Mouse (Mus musculus) cerebellum, adult (tissue): ENCODE data around the gene Gnai2.
A peak's percentile ranks its signal among the peaks of the same experiment; 100 is the strongest.

ENCODE experiments used
- ATAC-seq: cut with Nextera tagmentation; 2 replicates; pipeline ENCODE4 v1.9.2; 2017; ENCODE audit warnings: mild to moderate bottlenecking, moderate library complexity, mixed read lengths; ENCODE audit not compliant: insufficient number of reproducible peaks, low FRiP score, low TSS enrichment

The Gnai2 gene

DNA sequence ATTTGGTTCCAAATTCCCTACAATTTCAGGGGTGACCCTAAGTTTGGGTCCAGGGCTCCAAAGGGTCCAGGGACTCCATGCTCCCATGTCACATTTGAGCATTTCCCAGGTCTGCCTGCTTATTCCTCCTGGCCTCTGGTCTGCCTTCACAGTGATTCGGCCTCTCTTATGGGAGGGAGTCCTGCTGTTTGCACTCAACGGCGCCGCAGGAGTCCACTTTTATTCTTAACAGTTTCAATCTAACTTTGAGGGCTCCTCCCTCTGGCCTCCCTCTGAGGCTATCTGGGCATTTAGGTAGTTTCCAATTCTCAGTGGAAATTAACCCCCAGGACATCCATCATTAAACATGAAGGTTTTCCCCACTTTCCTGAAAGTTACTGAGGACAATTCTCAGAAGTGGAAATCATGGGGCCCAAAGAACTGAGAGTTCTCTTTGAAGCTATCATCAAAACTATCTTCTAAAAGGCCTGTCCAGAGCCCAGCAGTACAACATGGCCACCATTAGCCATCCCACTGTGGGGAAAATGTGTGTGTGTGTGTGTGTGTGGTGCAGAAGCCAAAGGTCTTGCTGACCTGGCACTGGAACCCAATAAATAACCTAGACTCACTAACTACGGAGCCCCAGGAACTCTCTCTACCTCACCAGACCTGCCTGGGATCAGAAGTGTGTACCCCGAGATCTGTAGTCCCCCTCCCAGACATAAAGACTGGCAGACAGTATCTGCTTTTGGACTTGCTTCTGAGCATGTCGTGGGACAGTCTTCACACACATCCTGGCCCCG is 40.7 kb downstream of the Gnai2 start:
- ATAC-seq = no peak

DNA sequence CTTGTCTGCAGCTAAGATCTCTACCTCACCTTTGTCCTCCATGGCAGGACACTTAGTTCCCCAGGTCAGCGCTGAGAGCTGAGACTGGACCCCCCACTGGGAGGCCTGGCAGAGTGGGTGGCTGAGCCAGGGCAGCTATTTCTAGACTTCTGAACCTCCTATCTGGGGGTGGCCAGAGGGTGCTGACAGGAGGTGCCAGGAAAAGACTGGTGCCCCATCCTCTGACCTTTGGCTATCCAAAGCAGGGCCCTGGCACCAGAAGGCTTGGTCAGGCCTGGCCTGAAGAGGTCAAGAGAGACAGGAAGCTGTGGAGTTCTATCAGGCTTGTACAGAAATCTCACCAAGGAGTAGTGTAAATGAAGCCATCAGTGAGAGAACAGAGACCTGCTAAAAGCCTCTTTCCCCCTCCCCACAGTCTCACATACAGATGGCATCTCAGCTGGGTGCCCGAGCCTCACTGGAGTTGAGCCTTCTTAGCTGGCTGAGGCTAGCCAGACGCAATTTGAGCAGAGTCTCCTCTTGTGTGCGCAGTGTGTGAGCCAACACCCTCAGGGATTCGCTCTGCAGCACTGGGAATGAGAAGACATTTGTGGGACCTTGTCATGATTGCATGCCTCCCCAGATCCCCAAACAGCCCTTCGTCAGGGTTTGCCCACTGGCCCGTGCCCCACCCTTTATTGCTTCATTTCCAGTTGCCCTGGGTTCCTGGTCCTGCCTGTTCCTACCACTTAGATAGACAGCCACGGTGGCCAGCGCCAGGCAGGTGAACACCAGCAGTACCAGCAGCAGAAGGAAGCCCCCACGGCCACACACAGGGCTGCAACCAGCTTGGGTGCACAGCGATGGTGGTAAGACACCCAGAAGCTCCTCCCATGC is 41.8 kb downstream of the Gnai2 start:
- peak; percentile 69; the same call in 1 of the 2 replicates for ATAC-seq

DNA sequence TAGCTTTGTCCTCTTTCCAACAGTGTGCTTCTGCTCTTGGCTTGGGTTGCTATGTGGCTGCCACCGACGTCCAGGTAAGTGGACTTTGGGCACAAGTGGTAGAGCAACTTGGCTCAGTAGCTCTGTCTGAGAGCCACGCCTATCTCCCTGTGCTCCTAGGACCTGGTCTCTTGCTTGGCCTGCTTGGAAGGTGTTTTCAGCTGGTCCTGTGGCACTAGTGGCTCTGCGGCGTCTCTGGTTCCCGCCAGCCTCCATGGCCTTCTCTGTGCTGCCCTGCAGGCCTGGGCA is 44.5 kb downstream of the Gnai2 start:
- ATAC-seq = no peak

DNA sequence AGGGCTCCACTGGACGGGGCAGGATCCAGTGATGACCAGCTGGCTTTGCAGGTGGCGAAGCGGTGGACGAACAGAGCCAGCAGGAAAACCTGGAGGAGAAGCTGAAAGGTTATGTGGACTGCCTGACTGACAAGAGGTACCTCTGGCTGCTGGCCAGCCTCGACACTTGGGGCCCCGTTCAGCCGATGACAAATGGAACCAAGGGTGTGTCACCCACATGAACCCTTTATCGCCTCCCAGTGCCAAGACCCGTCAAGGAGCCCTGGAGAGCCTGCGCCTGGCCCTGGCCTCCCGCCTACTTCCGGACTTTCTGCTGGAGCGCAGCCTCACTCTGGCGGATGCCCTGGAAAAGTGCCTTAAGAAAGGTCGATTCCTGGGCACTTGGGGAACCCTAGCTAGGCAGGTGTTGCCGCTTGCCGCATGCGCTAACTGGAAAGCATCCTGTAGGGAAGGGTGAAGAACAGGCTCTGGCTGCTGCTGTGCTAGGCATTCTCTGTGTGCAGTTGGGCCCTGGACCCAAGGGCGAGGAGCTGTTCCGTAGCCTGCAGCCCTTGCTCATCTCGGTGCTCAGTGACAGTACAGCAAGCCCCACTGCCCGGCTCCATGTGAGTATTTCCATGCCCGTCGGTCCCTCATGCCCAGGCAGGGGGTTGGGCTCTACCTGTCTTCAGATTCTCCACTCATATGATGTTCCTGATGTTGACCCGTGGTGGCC is 45.0 kb downstream of the Gnai2 start:
- no peak for ATAC-seq

DNA sequence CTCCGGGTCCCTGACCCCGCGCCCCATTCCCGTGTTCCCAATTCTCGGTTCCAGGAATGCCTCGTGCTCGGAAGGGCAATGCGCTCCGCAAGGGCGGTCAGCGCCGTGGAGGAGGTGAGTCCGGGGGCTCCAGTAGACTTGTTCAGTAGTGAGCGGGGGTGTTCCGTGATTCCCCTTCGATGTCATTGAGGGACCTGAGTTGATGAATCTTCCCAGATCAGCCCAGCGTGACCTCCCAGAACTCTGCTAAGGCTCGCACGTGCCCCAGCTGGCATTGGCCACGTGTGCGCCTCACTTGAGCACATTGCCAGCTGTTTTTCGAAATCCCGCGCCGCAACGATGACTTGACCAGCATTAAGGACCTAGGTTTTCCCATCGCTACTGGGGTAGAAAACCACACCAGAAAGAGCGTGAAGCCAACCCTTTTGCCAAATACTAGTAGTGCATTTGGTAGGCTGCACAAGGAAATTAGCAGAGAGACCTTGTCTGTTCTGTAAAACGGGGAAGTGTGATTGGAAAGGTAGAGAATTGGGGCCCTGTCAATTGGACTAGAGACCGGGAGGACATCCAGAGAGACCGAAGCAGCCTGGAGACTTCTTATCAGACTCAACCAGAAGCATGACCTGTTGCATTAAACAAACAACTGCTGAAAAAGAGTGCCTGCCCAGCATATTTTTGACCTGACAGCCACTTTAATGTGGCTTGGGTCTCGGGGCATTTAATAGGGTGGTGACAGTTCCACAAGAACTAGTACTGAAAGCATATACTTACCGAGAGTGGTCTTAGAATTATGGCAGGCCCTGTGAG is 47.1 kb downstream of the Gnai2 start:
- no peak for ATAC-seq

DNA sequence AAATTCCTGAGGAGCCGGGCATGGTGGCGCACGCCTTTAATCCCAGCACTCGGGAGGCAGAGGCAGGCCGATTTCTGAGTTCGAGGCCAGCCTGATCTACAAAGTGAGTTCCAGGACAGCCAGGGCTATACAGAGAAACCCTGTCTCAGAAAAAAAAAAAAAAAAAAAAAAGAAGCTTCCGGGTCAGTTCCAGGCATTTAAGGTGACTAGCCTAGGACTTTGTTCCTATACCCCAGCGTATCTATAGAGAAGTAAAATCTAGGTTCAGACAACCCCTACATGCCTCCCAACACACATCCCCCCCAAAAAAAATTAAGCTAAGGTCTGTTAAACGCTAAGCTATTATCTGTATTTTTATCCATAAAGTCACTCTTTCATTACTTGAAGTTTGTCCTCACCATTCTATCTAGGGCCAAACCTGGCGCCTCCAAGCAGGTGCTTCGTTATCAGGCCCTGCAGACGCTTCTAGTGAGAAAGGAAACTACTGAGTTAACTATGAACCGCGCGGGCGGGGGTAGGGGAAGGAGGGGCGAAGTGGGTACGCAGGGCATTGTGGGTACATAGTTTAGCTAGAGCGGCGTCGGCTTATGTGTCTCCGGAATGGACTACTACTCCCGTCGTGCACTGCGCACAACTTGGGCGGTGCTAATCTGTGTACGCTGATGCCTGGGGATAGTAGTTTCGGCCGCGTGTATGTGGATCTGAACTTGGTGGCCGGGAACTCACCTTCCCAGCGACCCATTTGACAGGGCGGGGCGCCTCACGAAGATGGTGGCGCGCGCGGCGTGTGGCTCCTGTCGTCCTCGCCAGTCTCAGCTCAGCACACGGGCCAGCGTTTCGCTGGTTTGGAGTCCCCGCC is 48.0 kb downstream of the Gnai2 start, which contains the start of gene Ifrd2:
Gene Ifrd2 (plus strand): TSS at position 669 of the 859 bp plus-strand sequence.
- ATAC-seq = peak; percentile 92

DNA sequence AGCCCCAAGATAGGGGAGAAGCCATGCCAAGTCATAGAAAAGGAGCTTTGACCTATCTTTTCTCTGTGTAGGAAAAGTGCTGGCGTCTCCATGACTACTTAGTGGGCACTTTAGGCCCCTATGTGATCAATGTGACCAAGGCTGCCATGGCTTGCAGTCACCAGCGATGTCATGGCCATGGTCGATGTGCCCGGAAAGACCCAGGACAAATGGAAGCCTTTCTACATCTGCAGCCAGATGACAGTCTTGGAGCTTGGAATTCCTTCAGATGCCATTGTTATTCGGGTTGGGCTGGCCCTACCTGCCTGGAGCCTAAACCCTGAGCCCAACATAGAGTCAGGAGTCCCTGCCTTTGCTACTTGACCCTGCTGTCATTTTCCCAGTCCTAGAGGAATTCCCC is 48.7 kb downstream of the Gnai2 start:
- ATAC-seq = no peak

DNA sequence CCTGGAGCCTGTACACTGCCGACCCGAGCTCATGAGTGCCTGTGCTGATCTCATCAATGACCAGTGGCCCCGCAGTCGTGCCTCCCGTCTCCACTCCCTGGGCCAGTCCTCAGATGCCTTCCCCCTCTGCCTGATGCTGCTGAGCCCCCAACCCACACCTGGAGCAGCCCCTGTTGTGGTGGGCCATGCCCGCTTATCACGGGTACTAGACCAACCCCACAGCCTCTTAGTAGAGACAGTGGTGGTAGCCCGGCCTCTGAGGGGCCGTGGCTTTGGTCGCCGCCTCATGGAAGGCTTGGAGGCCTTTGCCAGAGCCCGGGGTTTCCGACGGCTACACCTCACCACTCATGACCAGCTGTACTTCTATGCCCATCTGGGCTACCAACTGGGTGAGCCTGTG is 52.0 kb downstream of the Gnai2 start:
- ATAC-seq = no peak

DNA sequence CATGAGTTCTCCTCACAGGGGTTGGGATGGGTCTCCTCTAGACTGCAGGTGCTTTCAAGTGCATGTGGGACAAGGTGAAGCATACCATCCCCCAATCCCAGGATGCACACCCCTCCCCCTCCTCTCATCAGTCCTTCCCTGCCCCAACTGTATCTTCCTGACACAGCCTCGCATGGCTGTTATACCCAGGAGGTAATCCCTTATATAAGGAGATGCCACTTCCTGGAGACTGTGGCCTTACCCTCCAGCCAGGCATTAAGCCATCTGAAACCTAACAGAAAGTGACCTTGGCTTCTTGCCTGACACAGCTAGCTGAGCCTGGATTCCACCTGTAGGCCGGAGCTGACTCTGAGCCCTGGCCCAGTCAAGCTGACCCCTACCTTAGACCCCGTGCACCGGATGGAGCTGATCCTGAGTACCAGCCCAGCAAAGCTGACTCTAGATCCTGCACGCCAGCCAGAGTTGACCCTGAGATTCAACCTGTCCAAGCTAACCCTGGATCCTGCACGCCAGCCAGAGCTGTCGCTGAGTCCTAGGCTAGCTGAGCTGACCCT is 52.6 kb downstream of the Gnai2 start:
- ATAC-seq = no peak

DNA sequence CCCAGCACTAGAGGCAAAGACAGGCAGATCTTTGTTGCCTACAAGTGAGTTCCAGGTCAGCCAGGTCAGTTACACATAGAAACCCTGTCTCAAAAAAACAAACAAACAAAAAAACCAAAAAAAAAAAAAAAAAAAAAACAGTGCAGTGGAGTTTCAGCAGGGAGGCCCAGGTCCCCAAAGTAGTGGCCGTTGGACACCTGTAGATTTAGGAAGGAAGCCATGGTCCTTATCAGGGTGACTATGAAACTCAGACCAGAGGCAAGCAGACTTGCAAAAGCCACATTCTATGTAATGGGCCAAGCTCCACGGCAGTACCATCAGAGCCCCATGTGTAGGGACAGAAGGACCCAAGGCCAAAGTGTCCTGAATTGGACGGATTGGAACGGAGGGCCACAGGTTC is 53.6 kb downstream of the Gnai2 start:
- no peak for ATAC-seq

DNA sequence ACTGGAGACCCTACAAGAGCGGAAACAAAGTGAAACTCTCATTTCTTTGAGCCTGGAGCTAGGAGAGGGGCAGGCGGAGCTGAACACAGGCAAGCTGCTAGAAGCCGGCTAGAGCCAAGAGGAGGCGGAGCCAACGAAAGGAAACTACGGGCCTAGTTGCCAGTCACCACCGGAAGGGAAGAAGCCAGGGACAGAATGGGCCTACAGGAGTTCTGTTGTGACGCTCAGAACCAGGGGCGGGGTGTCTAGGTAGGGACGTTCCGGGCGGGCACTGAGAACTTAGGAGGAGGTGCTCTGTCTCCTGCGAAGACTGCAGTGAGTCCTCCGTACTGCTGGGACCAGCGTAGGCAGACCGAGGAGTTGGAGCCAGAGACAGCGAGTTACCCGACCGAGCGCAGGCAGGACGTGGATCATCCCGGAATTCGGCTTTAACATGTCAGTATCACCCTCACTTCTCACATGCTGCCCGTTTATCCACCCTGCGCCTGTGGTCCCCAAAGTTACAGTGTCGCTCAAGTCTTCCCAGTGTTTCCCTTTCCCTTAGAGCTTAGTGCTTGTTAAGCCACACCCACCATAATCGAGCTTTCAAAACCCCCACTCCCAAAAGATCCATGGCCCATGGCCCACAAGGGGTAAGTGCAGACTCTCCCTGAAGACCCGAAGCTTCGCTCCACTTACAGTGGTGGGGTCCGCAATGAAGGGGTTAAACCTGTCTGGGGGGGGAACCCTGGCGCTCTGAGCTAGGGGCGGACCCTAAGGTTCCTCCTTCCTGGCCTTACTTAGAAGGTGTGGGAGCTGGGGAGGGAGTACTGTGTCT is 54.5 kb downstream of the Gnai2 start, which contains the start of gene Hyal3:
Gene Hyal3 (plus strand): TSS at position 318 of the 817 bp plus-strand sequence.
- ATAC-seq = peak; percentile 68

DNA sequence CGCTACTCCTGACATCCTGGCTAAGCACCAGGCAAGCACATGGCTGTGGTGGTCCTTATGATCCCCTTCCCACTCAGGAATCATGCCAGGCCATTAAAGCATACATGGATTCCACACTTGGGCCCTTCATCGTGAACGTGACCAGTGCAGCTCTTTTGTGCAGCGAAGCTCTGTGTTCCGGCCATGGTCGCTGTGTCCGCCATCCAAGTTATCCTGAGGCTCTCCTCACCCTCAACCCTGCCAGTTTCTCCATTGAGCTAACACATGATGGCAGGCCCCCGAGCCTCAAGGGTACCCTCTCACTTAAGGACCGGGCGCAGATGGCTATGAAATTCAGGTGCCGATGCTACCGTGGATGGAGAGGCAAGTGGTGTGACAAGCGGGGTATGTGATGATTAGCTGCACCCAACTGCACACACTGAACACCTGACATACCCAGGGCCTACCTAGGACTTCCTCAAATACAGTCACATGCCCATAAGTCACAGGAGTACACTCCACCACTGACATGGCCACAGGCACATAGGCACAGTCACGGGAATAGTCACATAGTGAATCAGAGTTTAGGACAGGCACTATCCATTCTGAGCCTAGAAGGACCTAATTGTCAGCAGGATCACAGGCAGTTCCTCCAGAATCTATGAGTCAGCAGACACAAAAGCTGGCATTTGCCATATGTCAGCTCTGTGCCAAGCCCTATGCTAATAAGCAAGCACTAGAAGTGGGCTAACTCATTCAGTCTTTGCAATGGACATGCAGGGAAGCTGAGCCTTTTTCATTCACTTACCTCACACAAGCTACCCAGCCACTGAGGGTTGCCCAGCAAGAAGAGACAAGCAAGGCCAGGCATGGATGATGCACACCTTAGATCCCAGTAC is 55.9 kb downstream of the Gnai2 start:
- ATAC-seq = no peak

DNA sequence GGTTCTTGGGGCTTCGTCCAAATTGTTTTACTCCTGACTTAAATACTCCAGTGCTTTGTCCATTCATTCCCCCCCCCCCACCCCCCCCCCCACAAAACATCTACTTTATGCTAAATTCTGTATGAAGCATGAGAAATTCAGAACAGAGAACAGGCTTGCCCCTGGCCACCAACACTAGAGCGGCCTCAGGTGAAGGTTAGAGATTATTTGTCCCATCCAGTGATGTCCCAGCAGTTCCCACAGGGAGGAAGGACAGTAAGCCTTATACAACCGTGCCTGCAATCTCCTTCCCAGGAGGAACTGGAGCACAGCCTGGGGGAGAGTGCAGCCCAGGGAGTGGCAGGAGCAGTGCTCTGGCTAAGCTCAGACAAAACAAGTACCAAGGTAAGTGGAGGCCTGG is 56.6 kb downstream of the Gnai2 start, which contains the start of gene Naa80:
Gene Naa80 (plus strand): TSS at position 301 of the 400 bp plus-strand sequence.
- ATAC-seq = no peak

DNA sequence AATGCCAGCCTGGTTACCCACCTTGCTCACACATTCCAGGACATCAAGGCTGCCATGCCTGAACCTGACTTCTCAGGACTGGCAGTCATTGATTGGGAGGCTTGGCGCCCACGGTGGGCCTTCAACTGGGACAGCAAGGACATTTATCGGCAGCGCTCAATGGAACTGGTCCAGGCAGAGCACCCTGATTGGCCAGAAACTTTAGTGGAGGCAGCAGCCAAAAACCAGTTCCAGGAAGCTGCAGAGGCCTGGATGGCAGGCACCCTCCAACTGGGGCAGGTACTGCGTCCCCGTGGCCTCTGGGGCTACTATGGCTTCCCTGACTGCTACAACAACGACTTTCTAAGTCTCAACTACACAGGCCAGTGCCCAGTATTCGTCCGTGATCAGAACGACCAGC is 57.3 kb downstream of the Gnai2 start:
- ATAC-seq = no peak

DNA sequence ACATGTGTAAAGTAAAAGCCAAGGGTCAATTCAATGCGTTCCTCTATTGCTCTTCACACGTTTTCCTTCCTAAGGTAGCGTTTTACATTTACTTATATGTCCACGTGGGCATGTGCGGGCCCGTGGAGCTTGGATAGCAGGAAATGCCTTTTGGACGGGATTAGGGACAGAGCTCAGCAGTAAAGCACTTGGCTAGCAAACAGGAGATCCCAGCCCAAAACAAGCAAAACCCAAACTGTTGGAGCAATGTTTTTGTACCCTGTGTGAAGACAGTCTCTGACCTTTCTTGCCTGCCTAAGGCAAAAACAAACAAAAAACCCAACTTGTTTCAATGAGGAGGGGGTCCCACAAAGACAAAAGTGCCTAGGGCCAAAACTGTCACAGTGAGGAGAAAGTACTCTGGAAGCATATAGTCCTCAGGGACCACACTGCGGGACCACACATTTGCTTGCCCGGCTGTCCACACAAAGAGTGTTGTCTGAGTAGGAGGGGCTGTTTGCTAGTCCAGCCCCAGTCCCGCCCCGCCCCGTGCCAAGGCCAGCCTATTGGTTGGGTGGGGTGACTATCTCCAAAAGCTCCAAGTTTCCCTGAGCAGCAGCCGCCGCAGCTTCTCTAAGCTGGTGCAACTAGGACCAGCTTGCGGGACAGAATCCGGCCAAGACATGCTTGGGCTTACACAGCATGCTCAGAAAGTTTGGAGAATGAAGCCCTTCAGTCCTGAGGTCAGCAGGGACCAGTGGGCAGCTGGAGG is 58.6 kb downstream of the Gnai2 start, which contains the start of gene Hyal1:
Gene Hyal1 (plus strand): TSS at position 571 of the 751 bp plus-strand sequence.
- ATAC-seq = no peak
